Mouse (Mus musculus): ENCODE data around the gene Gm14325. TPM values are rescaled to one million over a fixed set of nuclear protein-coding genes. Genes with fewer than 3 reads are reported as not detected.

Gene Gm14325
- polyA plus RNA-seq, 1 experiment: 5.6 TPM

Other genes with a start within 250 kb of the Gm14325 start
- 0.40 and 0.79 TPM in 2 replicates for gene Gm14322, start 81.0 kb downstream of the Gm14325 start, polyA plus RNA-seq (2012; rRNA removed)
- 0.18 and 0.44 TPM in 2 replicates for gene Gm14327, start 56.8 kb upstream of the Gm14325 start, polyA plus RNA-seq (2012; rRNA removed)
- not detected in 2 replicates for gene Zfp972, start 85.3 kb upstream of the Gm14325 start, polyA plus RNA-seq (2012; rRNA removed)
- gene Gm14326, start 117.0 kb upstream of the Gm14325 start, polyA plus RNA-seq (2012; rRNA removed): 2.0 and 3.5 TPM in 2 replicates
- 0.82 and 1.7 TPM in 2 replicates for gene Zfp971, start 182.9 kb upstream of the Gm14325 start, polyA plus RNA-seq (2012; rRNA removed)
- 1.5 and 1.9 TPM in 2 replicates for gene Zfp931, start 238.1 kb upstream of the Gm14325 start, polyA plus RNA-seq (2012; rRNA removed)